Mouse (Mus musculus) heart, postnatal 0 days (tissue): ENCODE data around the gene Cntn5.

Experiments
- CTCF ChIP-seq: IDR thresholded peaks from 2 replicates; pipeline ENCODE4 v1.5.1; 2016; ENCODE audit warnings: antibody characterized with exemption, control low read depth, low read depth
- EP300 ChIP-seq: IDR thresholded peaks from 2 replicates; pipeline ENCODE4 v1.6.1; 2016; ENCODE audit warnings: antibody characterized with exemption, low read depth

GRCm38 (mm10) chr9:10950470-10950869 is 45.9 kb upstream of the Cntn5 start:
- TF ChIP-seq CTCF (no peak), EP300 (no peak)
